Mouse (Mus musculus) myocyte (in vitro differentiated cells): Measurements from ENCODE around the gene Tstd2. TPM values are rescaled to one million over a fixed set of nuclear protein-coding genes. Genes with fewer than 3 reads are reported as not detected.
A peak's percentile ranks its signal among the peaks of the same experiment; 100 is the strongest.

Source experiments
- H3K27me3 ChIP-seq: one replicate; pipeline ENCODE4 v1.6.1; 2011; ENCODE audit not compliant: control insufficient read depth, insufficient read depth, insufficient read length
- H3K36me3 ChIP-seq: one replicate; pipeline ENCODE4 v1.6.1; 2011; ENCODE audit not compliant: control insufficient read depth, insufficient read depth
- H3K4me2 ChIP-seq: one replicate; pipeline ENCODE4 v1.6.1; 2011; ENCODE audit warnings: low read depth, control low read depth
- H3K4me3 ChIP-seq: one replicate; pipeline ENCODE4 v1.5.1; 2011; ENCODE audit warnings: mild to moderate bottlenecking, control low read depth, moderate library complexity
- H3K79me2 ChIP-seq: one replicate; pipeline ENCODE4 v1.6.1; 2011; ENCODE audit not compliant: control insufficient read depth, insufficient read depth
- H3ac ChIP-seq: one replicate; pipeline ENCODE4 v1.6.1; 2011; ENCODE audit not compliant: control insufficient read depth, insufficient read length
- CEBPB ChIP-seq: IDR thresholded peaks from 2 replicates; pipeline ENCODE4 v1.6.1; 2011; ENCODE audit warnings: mild to moderate bottlenecking, moderate library complexity; ENCODE audit not compliant: poor library complexity, insufficient read depth, severe bottlenecking
- E2F4 ChIP-seq: IDR thresholded peaks from one replicate; pipeline ENCODE4 v1.6.1; 2011; ENCODE audit warnings: mild to moderate bottlenecking, control low read depth, moderate library complexity; ENCODE audit not compliant: insufficient read depth
- MAX ChIP-seq: IDR thresholded peaks from one replicate; pipeline ENCODE4 v1.6.1; 2011; ENCODE audit warnings: low read depth, mild to moderate bottlenecking, control low read depth
- MYOD1 ChIP-seq, 3 experiments: IDR thresholded peaks; one replicate each; pipeline ENCODE4 v1.6.1; 2011; ENCODE audit warnings: control low read depth in 2 of 3, low read depth in 2 of 3, mild to moderate bottlenecking in 2 of 3, moderate library complexity in 1 of 3; ENCODE audit not compliant: insufficient read length in 2 of 3, control insufficient read depth in 1 of 3
- MYOG ChIP-seq, 3 experiments: IDR thresholded peaks; one replicate each; pipeline ENCODE4 v1.6.1; 2011; ENCODE audit warnings: control low read depth in 2 of 3, low read depth in 2 of 3, mild to moderate bottlenecking in 2 of 3; ENCODE audit not compliant: insufficient read length in 2 of 3, control insufficient read depth in 1 of 3, insufficient read depth in 1 of 3
- POLR2A ChIP-seq: IDR thresholded peaks from one replicate; pipeline ENCODE4 v1.6.1; 2011; ENCODE audit warnings: low read depth, mild to moderate bottlenecking, control low read depth, moderate library complexity; ENCODE audit not compliant: insufficient read length
- POLR2AphosphoS2 ChIP-seq: IDR thresholded peaks from one replicate; pipeline ENCODE4 v1.6.1; 2011; ENCODE audit warnings: low read depth, control low read depth; ENCODE audit not compliant: insufficient read length
- REST ChIP-seq: IDR thresholded peaks from one replicate; pipeline ENCODE4 v1.6.1; 2011; ENCODE audit warnings: mild to moderate bottlenecking, control low read depth, moderate library complexity; ENCODE audit not compliant: insufficient read depth, insufficient read length
- SRF ChIP-seq: IDR thresholded peaks from one replicate; pipeline ENCODE4 v1.6.1; 2011; ENCODE audit warnings: low read depth; ENCODE audit not compliant: control insufficient read depth, insufficient read length
- TCF12 ChIP-seq: IDR thresholded peaks from one replicate; pipeline ENCODE4 v1.6.1; 2011; ENCODE audit warnings: mild to moderate bottlenecking, control low read depth; ENCODE audit not compliant: poor library complexity, insufficient read depth, severe bottlenecking
- TCF3 ChIP-seq: IDR thresholded peaks from one replicate; pipeline ENCODE4 v1.6.1; 2011; ENCODE audit warnings: low read depth, control low read depth; ENCODE audit not compliant: insufficient read length
- USF1 ChIP-seq: IDR thresholded peaks from one replicate; pipeline ENCODE4 v1.6.1; 2011; ENCODE audit warnings: low read depth, mild to moderate bottlenecking, control low read depth, moderate library complexity
- polyA plus RNA-seq: library from polyadenylated mRNA; unstranded; fragments of >200 nt; fragmentation: generic; extraction: Trizol; gene quantifications from one replicate; pipeline ENCODE4 v1.2.1, GENCODE M21; 2012; ENCODE audit warnings: missing spikeins

The Tstd2 gene
- polyA plus RNA-seq, 1 experiment, result 14.9 TPM

DNA sequence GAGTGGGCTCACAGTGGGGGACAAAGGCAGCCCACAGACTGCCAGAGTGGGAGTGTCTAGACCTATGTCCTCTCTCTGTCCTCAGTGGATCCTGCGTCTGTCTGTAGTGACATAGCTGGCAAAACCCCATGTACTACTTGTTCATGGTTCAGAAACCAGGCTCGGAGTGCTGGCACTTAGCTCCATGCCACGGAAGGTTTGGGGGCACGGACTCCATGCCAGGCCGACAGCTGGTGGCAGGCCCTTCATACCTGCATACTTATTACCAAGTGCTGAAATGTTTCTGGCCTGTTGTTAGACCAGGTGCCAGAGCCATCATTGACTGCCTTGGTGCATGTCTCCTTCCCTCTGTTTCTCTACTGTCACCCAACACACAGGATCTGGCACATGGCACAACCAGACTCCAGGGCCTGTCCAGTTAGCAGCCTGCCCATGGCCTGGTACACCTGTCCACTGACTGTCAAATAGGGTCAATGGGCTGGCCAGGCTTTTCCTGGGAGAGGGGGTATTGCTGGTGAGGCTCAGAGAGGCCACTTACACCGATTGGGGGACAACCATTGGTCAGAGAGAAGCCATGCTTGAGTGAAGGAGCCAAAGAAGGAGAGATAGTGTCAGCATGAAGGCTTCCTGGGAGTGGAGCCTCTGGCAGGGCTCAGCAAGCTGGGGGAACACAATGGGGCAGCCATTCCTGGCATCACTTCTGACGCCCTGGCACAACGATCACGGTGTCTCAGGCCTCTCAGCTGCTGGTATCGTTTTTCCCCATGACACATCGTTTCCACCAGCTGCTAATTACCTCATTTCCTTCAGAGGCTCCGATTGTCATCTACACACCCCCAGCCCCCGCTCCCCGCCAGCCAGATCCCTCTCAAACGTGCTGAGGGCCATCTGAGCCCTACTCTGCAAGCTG is 43.3 kb downstream of the Tstd2 start:
- Histone ChIP-seq H3K79me2 (no peaks in the 10 kb centered on the region), H3ac (no peak overlapping the region), H3K4me2 (peak overlapping the region; percentile 16), H3K27me3 (no peaks in the 10 kb centered on the region), H3K4me3 (no peak overlapping the region), H3K36me3 (peaks cover 6% of the 10 kb centered on the region)
- TF ChIP-seq POLR2AphosphoS2 (no peak), MYOD1 (IDR thresholded peaks at IDR 0.05; ENCODE audit: control insufficient read depth in 1 of 3, insufficient read length in 2 of 3, low read depth in 2 of 3) (peak; percentile 50 to 94 (median 92)), TCF3 (peak; percentile 84), E2F4 (no peak), USF1 (no peak), REST (no peak), TCF12 (peak; percentile 43), CEBPB (no peak), MAX (no peak), MYOG (IDR thresholded peaks at IDR 0.05; ENCODE audit: control insufficient read depth in 1 of 3, insufficient read depth in 1 of 3, insufficient read length in 2 of 3, low read depth in 2 of 3) (peak; percentile 29 to 90 (median 78)), POLR2A (no peak), SRF (peak; percentile 29)

DNA sequence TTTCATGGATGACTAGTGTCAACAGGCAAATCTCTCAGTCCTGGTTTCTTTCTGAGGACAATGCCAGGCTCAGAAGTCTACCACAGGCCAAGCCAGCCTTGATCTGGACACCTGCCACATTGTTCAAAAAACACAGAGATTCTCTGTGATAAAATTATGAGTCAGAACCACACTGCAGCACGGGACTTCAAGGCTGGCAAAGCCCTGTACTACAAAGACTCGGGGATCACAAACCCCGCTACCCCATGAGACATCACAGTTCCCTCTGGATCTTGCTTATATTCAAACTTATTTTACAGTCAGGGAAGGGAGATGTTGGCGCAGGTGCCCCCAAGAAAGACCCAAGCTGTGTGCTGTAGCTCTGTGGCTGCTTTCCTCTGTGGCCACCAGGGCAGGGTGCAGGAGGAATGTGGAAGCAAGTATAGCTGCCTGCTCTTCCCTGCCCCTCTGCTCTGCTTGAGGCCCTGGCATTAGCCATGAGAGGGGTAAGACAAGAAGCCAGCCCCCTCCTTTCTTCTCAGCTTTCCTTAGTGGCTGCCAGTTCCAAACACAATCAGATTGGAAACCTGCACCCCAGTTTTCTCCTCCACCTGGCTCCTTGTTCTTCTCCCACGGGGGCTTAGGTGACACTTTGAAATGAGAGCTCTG is 45.9 kb downstream of the Tstd2 start:
- Histone ChIP-seq H3K4me3 (no peak overlapping the region), H3K79me2 (no peaks in the 10 kb centered on the region), H3K27me3 (no peaks in the 10 kb centered on the region), H3K4me2 (peak overlapping the region; percentile 30), H3K36me3 (peaks cover 6% of the 10 kb centered on the region), H3ac (no peak overlapping the region)
- TF ChIP-seq POLR2A (no peak), MAX (no peak), E2F4 (no peak), MYOD1 (IDR thresholded peaks at IDR 0.05; ENCODE audit: control insufficient read depth in 1 of 3, insufficient read length in 2 of 3, low read depth in 2 of 3) (no peak), TCF3 (no peak), TCF12 (no peak), MYOG (IDR thresholded peaks at IDR 0.05; ENCODE audit: control insufficient read depth in 1 of 3, insufficient read depth in 1 of 3, insufficient read length in 2 of 3, low read depth in 2 of 3) (no peak), POLR2AphosphoS2 (no peak), REST (no peak), SRF (no peak), USF1 (no peak), CEBPB (no peak)

DNA sequence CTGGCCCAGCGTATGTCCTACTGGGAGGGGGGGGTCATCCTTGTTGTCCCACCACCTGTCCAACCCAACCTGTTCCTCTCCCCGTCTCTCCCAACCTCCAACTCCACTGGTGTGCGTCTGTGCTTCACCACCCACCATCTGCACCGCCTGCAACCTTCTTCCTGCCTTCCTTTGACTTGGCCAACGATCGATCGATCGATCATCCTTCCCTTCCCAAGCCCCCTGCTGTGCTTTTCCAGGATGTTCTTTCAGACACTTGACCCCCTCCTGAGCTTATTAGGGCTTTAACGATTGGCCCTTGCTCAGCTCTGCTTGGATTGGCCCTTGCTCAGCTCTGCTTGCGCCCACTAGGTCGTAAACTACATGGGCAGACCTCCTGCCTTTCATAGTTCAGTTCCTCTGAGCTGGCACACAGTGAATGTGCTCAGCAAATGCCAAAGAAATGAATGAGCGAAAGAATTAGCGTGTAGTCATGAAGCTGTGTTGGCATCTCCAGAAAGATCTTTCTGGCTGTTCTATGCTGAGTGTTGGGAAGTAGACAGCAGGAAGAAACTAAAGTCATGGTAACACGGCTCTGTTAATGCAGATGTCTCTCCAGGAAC is 48.9 kb downstream of the Tstd2 start:
- Histone ChIP-seq H3K4me3 (no peak overlapping the region), H3K79me2 (no peaks in the 10 kb centered on the region), H3ac (no peak overlapping the region), H3K27me3 (no peaks in the 10 kb centered on the region), H3K4me2 (no peak overlapping the region), H3K36me3 (no peaks in the 10 kb centered on the region)
- TF ChIP-seq MYOG (IDR thresholded peaks at IDR 0.05; ENCODE audit: control insufficient read depth in 1 of 3, insufficient read depth in 1 of 3, insufficient read length in 2 of 3, low read depth in 2 of 3) (no peak), MAX (no peak), TCF3 (no peak), POLR2AphosphoS2 (no peak), SRF (no peak), REST (no peak), USF1 (no peak), MYOD1 (IDR thresholded peaks at IDR 0.05; ENCODE audit: control insufficient read depth in 1 of 3, insufficient read length in 2 of 3, low read depth in 2 of 3) (no peak), E2F4 (no peak), POLR2A (no peak), TCF12 (no peak), CEBPB (no peak)

DNA sequence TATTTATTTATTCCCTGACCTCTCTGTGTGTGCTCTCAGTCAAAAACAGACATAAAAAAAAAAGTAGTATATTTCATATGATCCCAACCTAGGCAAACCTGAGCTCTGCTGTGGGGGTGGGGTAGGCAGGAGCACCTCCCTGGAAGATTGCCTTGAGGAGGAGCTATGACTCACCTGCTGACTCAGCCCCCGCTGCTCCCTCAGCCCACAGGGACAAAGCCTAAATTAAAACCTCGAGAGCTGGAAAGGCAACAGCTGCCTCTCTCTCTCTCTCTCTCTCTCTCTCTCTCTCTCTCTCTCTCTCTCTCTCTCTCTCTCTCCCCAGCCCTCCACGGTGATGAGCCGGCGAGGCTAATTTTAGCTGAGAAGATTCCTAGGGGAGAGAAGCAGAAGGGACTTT is 50.6 kb downstream of the Tstd2 start:
- Histone ChIP-seq H3K27me3 (no peaks in the 10 kb centered on the region), H3K79me2 (no peaks in the 10 kb centered on the region), H3ac (no peak overlapping the region), H3K4me2 (peak overlapping the region; percentile 51), H3K36me3 (no peaks in the 10 kb centered on the region), H3K4me3 (no peak overlapping the region)
- TF ChIP-seq TCF3 (peak; percentile 45), E2F4 (no peak), SRF (no peak), POLR2A (no peak), REST (no peak), TCF12 (peak; percentile 99), MYOG (IDR thresholded peaks at IDR 0.05; ENCODE audit: control insufficient read depth in 1 of 3, insufficient read depth in 1 of 3, insufficient read length in 2 of 3, low read depth in 2 of 3) (peak in 2 of 3 experiments; percentile 90 to 99), CEBPB (0 out of 2 replicates have a peak, but pooled peaks have one; percentile 3), USF1 (no peak), MAX (no peak), POLR2AphosphoS2 (no peak), MYOD1 (IDR thresholded peaks at IDR 0.05; ENCODE audit: control insufficient read depth in 1 of 3, insufficient read length in 2 of 3, low read depth in 2 of 3) (peak; percentile 76 to 95 (median 87))
